Mouse (Mus musculus): ENCODE measurements around the gene Socs7. TPM values are rescaled to one million over a fixed set of nuclear protein-coding genes. Genes with fewer than 3 reads are reported as not detected.
A peak's percentile ranks its signal among the peaks of the same experiment; 100 is the strongest.

Gene Socs7
- total RNA-seq, 4 experiments from 2014 or later: 19.2 to 23.4 (median 20.0) TPM

GRCm38 (mm10) chr11:97343175-97343574 lies 19.2 kb upstream of the Socs7 start:
- DNase-seq (ENCODE audit: low spot score): no peak

GRCm38 (mm10) chr11:97343619-97344018 lies 18.7 kb upstream of the Socs7 start:
- DNase-seq (ENCODE audit: low spot score): no peak

DNA sequence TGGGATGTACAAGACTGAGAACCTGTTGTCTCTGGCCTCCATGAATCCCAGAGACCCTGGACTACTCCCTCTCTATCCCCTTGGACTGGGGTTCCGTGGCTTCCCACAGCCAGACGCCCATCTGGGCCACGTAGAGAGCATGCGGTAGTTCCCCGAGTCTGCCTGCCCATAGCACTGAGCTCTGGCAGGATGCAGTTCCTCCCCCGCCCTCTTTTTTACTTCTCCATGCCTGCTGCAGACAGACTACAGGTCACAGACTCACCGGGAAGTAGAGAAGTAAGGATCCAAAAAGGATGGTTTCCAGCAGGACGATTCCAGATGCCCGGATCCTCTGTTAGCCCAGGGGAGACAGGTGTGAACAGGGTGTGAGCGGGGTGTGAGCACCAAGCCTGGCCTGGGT lies 16.9 kb upstream of the Socs7 start:
- DNase-seq (ENCODE audit: low spot score): no peak

- no peak for DNase-seq (ENCODE audit: low spot score)
These were observed 16.0 kb upstream of the Socs7 start for GRCm38 (mm10) chr11:97346383-97346782.

DNA sequence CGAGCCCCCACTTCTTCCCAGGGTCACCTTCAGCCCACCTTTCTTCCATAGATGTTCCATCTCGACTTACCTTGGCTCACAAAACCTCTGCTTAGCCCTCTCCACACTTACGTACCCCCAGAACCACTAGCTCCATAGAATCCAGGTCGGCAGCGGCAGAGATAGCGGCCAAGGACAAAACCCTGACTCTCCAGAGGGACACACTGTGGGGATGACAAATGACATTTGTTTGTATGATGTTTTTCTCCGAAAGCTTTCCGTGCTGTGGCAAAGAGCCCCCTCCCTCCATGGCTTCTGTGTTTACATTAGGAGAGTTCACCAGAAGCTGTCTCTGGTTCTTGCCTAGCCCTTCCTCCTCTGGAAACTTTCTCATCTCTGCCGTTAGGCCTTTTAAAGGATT lies 15.1 kb upstream of the Socs7 start:
- DNase-seq (ENCODE audit: low spot score): no peak

DNA sequence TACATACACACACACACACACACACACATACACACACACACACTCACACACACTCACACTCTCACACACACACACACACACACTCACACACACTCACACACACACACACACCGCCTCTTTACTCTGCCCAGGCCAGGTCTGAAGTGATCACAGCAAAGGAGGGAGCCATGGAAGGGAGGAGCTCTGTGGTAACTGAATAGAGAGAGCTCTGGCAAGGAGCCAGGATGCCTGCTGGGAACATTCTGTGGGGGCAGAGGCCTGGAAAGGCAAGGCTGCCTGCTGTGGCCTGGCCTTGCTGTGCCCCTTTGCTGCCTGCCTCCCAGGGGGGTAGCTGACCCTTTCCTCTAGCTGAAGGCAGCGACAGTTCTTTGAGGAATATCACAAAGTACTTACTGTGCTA lies 12.3 kb upstream of the Socs7 start:
- DNase-seq (ENCODE audit: low spot score): no peak

GRCm38 (mm10) chr11:97352027-97352684 lies 10.2 kb upstream of the Socs7 start, which contains the start of gene Gpr179:
TSS of gene Gpr179 (minus strand) at chr11:97352077.
- no peak for DNase-seq (ENCODE audit: low spot score)

DNA sequence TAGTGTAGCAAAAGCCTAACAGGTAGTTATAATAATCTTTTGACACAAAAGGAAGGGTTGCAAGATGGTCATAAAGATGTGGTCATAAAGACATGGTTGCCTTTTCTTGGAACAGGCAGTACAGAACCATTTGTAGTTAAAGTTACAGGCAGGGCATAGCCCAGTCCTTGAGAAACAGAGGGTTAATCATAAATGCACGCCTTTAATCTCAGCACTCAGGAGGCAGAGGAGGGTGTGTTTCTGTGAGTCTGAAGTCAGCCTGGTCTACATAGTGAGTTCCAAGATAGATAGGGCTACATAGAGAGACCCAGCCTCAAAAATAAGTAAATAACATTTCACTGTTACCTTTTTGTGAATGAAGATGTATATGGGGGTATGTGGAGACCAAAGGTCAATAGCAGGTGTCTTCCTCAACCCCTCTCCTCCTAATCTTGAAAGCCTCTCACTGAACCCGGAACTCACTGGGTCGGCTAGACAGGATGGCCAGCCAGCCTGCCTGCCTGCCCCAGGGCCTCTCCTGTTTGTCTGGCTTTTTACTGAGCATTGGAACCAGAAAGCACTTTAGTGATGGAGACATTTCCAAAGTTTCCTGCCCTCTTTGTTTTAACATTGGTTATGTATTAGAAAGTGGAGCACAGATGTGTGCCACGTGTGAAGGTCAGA lies 9.3 kb upstream of the Socs7 start:
- DNase-seq (ENCODE audit: low spot score): no peak

DNA sequence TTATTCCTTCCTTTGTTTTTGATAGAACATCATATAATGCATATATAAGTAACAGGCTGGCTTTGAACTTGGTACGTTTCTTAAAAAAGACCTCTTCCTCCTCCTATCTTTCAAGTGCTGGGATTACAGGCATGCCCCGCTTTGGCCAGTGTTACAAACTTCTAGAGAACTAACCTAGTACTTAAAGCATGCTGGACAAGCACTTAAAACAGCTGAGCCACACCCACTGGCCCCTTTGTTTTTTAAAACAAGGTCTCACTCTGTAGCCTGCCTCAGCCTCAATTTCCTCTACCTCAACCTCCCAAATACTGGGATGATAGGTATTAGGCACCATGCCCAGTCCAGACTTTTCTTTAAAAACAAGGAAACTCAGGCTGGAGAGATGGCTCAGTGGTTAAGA lies 7.7 kb upstream of the Socs7 start:
- DNase-seq (ENCODE audit: low spot score): no peak

DNA sequence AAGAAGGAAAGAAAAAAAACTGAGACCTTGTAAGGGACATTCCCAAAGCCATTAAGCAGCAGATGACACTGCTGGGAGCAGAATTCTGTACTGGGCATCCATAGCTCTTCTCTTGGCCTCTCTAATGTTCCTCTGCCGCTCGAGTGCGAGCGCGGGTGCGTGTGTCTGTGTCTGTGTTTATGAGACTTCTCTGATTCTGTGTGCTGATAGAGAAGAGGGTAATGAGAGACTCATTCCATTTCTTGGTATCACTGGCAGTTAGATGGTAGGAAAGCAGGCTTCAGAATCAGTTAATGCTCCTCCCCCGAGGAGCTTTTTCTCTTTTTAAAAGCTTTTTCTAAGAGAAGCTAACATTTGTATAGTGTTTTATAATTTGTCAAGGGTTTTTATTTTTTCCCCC lies 7.1 kb upstream of the Socs7 start:
- DNase-seq (ENCODE audit: low spot score): no peak

- peak; percentile 84 for DNase-seq (ENCODE audit: low spot score)
These were observed 4.7 kb upstream of the Socs7 start for GRCm38 (mm10) chr11:97357663-97358062.

- DNase-seq (ENCODE audit: low spot score): no peak
These were observed 245 bp downstream of the Socs7 start for GRCm38 (mm10) chr11:97362649-97362942.

DNA sequence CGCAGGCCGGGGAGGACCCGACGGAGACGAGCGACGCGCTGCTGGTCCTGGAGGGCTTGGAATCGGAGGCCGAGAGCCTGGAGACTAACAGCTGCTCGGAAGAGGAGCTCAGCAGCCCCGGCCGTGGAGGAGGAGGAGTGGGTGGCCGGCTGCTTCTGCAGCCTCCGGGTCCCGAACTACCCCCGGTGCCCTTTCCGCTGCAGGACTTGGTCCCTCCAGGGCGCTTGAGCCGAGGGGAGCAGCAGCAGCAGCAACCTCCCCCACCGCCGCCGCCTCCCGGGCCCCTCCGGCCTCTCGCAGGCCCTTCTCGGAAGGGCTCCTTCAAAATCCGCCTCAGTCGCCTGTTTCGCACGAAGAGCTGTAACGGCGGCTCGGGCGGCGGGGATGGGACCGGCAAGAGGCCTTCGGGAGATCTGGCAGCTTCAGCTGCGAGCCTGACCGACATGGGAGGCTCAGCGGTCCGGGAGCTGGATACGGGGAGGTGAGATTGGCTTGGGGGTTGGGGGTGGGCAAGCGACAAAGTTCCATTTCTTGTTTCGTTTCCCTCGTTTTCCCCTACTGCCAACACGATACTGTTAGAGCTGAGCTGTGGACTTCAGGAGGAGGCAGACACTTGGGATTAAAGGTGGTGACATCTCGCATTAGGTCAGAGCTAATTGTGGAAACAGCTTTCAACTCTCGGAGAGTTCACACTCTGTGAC lies 742 bp downstream of the Socs7 start:
- DNase-seq (ENCODE audit: low spot score): no peak

GRCm38 (mm10) chr11:97363644-97363995 lies 1.3 kb downstream of the Socs7 start:
- DNase-seq (ENCODE audit: low spot score): no peak

DNA sequence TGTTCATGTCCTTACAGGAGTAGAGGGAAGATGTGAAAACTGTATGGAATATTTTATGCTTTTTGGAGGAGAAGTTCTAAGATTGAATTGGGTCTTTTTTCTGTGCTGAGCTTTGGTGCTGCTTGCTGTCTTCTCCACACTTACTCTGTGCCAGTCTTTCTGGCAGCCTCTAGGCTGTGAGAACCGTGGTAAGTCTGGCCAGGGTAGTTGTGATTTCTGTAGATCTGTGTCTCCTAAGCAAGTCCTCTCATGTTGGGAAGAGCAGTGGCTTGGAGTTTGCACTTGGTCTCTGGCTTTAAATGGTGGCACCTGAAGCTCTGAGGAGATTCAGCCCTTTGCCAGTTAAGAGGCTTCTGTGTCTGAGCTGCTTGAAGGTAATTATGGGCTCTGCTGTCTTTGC lies 3.2 kb downstream of the Socs7 start:
- no peak for DNase-seq (ENCODE audit: low spot score)

DNA sequence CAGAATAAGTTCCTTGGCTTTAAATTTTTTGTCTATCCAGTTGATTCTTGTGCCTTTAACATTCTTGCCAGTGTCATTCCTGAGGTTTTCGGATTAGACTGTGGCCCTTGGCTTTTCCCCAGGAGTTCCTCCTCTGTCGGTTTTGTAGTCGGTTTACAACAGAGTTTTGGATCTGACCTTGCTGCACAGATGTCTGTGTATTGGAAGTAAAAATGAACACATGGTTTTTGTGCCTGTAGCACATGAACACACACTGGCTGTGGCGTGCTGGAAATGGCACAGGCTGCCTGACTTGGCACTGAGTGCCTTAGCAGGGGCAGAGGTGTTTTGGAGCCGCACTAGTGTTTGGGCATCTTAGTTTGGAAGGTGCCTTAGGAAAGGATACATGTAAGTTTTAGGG lies 6.2 kb downstream of the Socs7 start:
- DNase-seq (ENCODE audit: low spot score): no peak

GRCm38 (mm10) chr11:97370329-97371091 lies 8.2 kb downstream of the Socs7 start:
- no peak for DNase-seq (ENCODE audit: low spot score)

DNA sequence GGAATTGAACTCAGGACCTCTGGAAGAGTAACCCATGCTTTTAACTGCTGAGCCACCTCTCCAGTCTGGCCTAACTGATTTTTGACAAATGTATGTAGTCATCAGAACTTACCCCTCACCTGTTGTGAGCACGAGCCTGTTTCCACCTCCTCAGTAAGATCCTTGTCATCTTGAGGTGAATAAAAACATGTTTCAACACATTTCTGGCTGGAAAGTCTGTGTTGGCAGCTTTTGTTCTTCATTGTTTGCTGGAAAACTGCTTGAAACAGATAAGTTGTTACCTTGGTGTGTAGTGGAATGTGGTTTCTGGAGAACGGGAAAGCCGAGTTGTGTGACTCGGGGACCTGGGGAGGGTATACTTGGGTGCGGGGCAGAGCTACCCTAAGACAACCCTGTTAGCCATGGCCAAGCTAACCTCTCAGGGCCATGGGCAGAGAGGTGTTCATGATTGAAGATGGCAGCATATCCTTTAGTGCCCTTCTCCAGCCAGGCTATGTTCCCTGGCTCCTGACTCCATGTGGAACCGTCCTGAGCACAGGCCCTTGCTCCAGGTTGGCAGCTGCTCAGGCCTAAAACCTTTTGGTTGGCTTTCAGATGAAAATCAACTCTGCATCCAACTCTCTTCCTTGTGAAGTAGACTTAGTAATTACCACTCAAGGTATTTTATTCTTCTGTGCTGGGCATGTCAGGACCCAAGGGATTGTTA lies 10.0 kb downstream of the Socs7 start:
- no peak for DNase-seq (ENCODE audit: low spot score)

GRCm38 (mm10) chr11:97373402-97373801 lies 11.1 kb downstream of the Socs7 start:
- DNase-seq (ENCODE audit: low spot score): no peak

DNA sequence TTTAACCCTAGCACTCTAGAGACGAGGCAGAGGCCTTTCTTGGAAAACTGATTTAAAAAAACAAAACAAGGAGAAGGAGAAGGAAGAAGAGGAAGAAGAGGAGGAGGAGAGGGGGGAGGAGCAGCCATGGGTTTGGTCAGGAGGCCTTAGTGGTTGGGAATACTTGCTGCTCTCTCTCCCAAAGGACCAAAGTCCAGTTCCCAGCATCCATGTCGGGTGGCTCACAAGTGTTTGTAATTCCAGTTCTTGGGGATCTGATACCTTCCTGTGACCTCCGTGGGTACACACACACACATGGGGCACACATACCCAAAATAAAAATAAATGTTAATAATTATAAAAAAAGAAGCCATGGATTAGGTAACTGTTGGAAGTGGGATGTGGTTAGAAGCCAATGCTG lies 17.7 kb downstream of the Socs7 start:
- no peak for DNase-seq (ENCODE audit: low spot score)

DNA sequence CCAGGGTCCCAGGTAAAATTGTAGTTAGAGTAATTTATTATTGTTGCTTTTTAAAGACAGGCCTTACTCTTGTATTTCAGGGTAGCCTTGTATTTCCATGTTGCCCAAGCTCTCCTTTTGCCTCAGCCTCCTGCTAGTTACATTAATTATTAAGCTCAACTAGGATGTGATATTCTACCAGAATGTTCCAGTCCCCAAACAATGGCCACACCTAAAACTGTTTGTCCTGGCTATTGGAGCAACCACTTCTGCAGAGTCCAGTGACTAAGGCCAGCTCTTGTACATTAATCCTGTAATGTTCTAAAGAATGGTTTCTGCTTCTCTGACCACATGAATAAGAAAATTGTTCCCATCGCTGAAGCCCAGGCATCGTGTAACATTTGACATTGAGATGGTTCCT lies 20.7 kb downstream of the Socs7 start:
- DNase-seq (ENCODE audit: low spot score): no peak

DNA sequence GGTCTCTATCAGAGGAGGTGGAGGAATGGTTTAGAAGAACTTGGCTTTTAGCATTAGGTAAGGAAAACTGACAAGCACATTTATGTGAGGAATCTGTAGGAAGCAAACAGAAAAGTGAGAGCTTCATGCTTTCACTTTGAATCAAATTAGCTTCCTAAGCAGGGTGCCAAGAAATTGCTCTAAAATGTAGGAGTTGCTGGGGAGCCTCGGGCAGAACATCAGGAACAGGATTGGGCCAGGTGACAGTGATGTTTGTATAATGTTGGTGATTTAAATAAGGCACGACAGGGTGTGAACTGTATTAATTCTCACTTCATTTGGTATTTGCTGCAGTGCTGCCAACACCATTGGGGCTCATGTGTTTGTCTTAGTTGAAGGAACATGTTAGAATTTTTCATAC lies 21.4 kb downstream of the Socs7 start:
- no peak for DNase-seq (ENCODE audit: low spot score)
